Mouse (Mus musculus): ENCODE data around the gene Usp32.

GRCm38 (mm10) chr11:84962536-84962935, 177.4 kb downstream of the Usp32 start:
- TF ChIP-seq CTCF (conservative IDR thresholded peaks at IDR 0.05; ENCODE audit: low read length) (no peak), POU5F1 (IDR thresholded peaks at IDR 0.05; ENCODE audit: borderline replicate concordance, low read length) (no peak), NANOG (IDR thresholded peaks at IDR 0.05; ENCODE audit: borderline replicate concordance, low read length) (no peak)

Data from E14TG2a.4 (cell line).